Mouse (Mus musculus): ENCODE measurements at regions not wholly inside any gene's neighbourhood (a gene's known extent, or its start where the extent isn't known, plus 50 kb on each side); places are given as distances from the start of the nearest gene placed in this dataset.
A peak's percentile ranks its signal among the peaks of the same experiment; 100 is the strongest.

GRCm38 (mm10) chr11:65475821-65476540, 206.2 kb upstream of the Myocd start:
- Histone ChIP-seq H3K4me1 (peaks cover 15% of the 10 kb centered on the region), H3K4me2 (peak overlapping the region; percentile 18; the same call in 1 of the 2 replicates), H3K27ac (0 out of 2 replicates have a peak overlapping the region, but pooled peaks have one; percentile 1), H3K36me3 (no peaks in the 10 kb centered on the region), H3K9me3 (no peaks in the 10 kb centered on the region), H3K9ac (no peak overlapping the region), H3K4me3 (no peak overlapping the region), H3K27me3 (no peaks in the 10 kb centered on the region; the same call in 1 of the 2 replicates)
- peak; percentile 68; the same call in 1 of the 2 replicates for ATAC-seq (ENCODE audit: borderline replicate concordance, extremely low read depth, low FRiP score, low TSS enrichment)
- WGBS: 39% methylated on average over 18 of the region's 18 CpGs

DNA sequence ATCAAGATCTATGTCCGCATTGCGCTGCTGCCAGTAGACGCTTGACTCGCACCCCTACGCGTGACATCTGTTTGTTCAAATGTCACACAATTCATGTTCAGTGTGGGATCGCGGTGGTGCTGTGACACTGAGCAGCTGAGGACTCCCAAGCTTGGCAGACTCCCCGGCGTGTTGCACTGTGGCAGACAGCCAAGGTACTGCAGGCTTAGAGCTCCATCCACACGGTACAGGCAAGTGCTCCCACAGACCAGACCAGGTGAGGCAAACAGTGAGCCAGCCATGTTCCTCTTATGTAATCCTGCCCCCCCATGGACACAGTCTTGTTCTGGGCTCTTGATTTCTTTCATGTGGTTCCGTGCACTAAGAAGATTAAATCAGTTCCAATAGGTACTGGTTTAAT, 205.5 kb upstream of the Myocd start:
- H3K9ac ChIP-seq: no peak overlapping the region
- H3K9me3 ChIP-seq: no peaks in the 10 kb centered on the region
- no peaks in the 10 kb centered on the region; the same call in 1 of the 2 replicates for H3K27me3 ChIP-seq
- peaks cover 21% of the 10 kb centered on the region for H3K4me1 ChIP-seq
- WGBS: 45% methylated on average over 12 of the region's 12 CpGs
- H3K4me3 ChIP-seq: no peak overlapping the region
- H3K27ac ChIP-seq: no peak overlapping the region
- no peaks in the 10 kb centered on the region for H3K36me3 ChIP-seq
- peak; percentile 86 for ATAC-seq (ENCODE audit: borderline replicate concordance, extremely low read depth, low FRiP score, low TSS enrichment)
- no peak overlapping the region for H3K4me2 ChIP-seq

DNA sequence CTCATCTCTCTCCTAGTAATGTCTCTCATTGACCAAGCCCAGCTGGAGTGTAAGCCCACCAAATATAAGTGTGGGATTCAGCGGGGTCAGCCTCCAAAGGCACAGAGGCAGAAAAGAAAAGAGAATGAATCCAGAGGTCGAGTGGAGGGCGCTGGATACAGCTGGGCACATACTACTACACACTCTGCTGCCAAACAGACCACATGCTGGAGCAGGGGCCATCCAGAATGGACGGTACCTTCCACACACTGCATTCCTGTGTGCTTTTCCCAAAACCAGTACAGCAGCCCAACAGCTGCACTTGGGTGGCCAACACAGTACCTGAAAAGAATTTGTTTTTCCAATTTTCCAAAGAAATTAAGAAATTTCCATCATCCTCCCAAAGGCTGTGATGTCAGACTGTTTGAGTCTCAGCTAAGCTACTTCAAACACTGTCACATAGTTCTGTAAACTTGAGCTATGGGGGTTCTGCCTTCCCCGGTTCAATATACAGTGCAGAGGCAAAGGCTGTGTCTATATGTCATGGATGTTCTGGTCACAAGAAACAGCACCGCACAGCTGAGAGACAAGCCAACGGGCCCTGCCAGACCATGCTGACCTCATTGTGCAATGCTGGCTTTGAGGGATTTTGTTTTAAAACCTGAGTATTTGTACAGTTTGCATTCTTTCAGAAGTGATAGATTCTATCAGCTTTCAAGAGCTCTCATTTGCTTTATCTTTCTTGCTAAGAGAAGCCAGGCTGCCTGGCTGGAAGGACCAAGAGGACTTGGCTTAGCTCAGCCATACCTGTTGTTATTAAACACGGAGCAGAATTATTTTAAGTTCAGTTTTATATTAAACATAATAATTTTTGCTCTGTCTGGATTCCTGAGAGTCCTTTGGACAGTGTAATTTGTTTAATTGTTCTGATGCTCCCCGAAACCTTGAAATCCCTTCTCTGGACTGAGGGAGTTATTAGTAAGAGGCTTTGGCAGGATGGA, 200.3 kb upstream of the Myocd start:
- H3K27me3 ChIP-seq: no peaks in the 10 kb centered on the region; the same call in 1 of the 2 replicates
- no peaks in the 10 kb centered on the region for H3K36me3 ChIP-seq
- no peak overlapping the region for H3K4me2 ChIP-seq
- H3K4me1 ChIP-seq: peaks cover 17% of the 10 kb centered on the region
- WGBS: 37% methylated on average over 9 of the region's 9 CpGs
- peak overlapping the region; percentile 35 for H3K27ac ChIP-seq
- H3K9ac ChIP-seq: no peak overlapping the region
- H3K9me3 ChIP-seq: no peaks in the 10 kb centered on the region
- ATAC-seq (ENCODE audit: borderline replicate concordance, extremely low read depth, low FRiP score, low TSS enrichment): peak; percentile 76
- H3K4me3 ChIP-seq: no peak overlapping the region

DNA sequence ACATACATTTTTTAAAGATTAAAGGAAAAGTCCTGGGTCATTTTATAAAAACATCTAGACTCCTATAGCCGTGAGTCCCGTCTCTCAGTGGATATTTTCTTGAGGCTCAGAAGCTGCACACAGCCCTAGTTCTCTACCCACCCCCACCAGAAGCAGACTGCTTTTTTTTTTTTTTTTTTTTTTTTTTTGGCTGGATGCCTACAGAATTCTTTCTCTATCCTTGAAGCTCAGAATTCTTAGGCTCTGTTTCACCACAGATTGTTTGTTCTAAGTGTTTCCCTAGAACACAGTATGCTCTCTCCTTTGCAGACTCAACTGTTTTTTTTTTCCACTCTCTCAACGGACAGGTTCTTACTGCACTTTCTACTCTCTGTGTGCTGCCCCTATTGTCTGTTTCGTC, 191.3 kb upstream of the Myocd start:
- Histone ChIP-seq H3K9me3 (no peaks in the 10 kb centered on the region), H3K9ac (no peak overlapping the region), H3K4me2 (no peak overlapping the region), H3K4me1 (peaks cover 12% of the 10 kb centered on the region), H3K4me3 (no peak overlapping the region), H3K27ac (peak overlapping the region; percentile 58), H3K27me3 (no peaks in the 10 kb centered on the region), H3K36me3 (no peaks in the 10 kb centered on the region)
- peak; percentile 67 for ATAC-seq (ENCODE audit: borderline replicate concordance, extremely low read depth, low FRiP score, low TSS enrichment)
- WGBS: 18% methylated on average over 4 of the region's 4 CpGs

DNA sequence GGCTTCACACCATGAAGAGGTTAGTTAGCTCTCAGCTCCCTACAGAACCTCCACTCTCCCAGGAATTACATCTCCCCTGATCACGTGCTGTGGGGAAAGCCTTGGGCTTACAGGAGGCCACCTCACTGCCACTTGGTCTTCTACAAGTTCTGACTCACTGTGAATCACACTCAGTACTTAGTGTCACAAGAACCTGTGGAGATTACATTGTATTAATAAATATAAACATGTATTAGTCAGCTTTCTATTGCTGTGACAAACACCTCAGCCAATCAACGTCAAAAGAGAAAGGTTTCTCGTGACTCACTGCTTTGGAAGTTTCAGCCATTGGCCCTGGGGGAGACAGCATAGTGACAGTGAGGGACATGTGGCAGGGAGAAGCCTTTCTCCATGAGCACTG, 178.6 kb upstream of the Myocd start:
- Histone ChIP-seq H3K4me1 (no peaks in the 10 kb centered on the region), H3K27ac (no peak overlapping the region), H3K9me3 (no peaks in the 10 kb centered on the region), H3K4me2 (no peak overlapping the region), H3K9ac (no peak overlapping the region), H3K27me3 (no peaks in the 10 kb centered on the region), H3K4me3 (no peak overlapping the region), H3K36me3 (no peaks in the 10 kb centered on the region)
- no peak for ATAC-seq (ENCODE audit: borderline replicate concordance, extremely low read depth, low FRiP score, low TSS enrichment)
- 69% methylated on average over 3 of the region's 3 CpGs for WGBS

DNA sequence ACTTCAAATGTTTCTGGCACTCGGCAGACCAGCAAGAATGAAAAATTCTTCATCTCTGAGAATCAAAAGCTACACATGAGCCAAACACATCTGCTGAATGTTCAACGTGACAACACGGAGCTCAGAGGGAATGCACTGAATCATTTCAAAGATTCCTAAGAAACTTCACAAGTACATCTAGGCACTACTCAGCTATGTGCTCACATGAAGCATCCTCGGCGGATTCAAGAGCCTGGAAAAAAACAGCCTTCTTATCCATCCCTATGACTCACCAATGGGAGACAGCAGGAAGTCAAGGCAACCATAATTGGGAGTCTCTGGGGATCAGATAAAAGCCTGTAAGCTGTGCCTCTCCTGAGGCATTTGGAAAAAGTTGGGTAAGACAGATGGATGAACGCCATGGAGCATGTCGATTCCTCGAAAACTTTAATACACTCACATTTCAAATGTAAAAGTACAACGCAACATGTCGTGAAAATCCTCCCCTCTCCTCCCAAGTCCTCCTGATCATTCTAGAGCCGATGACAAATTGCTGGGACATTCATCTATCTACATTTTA, 173.8 kb upstream of the Myocd start:
- WGBS: 80% methylated on average over 11 of the region's 11 CpGs
- no peak overlapping the region for H3K9ac ChIP-seq
- H3K27me3 ChIP-seq: no peaks in the 10 kb centered on the region
- no peaks in the 10 kb centered on the region for H3K36me3 ChIP-seq
- H3K4me2 ChIP-seq: no peak overlapping the region
- no peak for ATAC-seq (ENCODE audit: borderline replicate concordance, extremely low read depth, low FRiP score, low TSS enrichment)
- no peaks in the 10 kb centered on the region for H3K4me1 ChIP-seq
- no peak overlapping the region for H3K4me3 ChIP-seq
- no peak overlapping the region for H3K27ac ChIP-seq
- H3K9me3 ChIP-seq: no peaks in the 10 kb centered on the region

GRCm38 (mm10) chr11:65435699-65436161, 165.9 kb upstream of the Myocd start:
- Histone ChIP-seq H3K4me3 (no peak overlapping the region), H3K4me2 (no peak overlapping the region), H3K27me3 (no peaks in the 10 kb centered on the region), H3K36me3 (no peaks in the 10 kb centered on the region), H3K27ac (no peak overlapping the region), H3K9ac (no peak overlapping the region), H3K4me1 (no peaks in the 10 kb centered on the region), H3K9me3 (no peaks in the 10 kb centered on the region)
- 47% methylated on average over 4 of the region's 4 CpGs for WGBS
- no peak; the same call in 1 of the 2 replicates for ATAC-seq (ENCODE audit: borderline replicate concordance, extremely low read depth, low FRiP score, low TSS enrichment)

DNA sequence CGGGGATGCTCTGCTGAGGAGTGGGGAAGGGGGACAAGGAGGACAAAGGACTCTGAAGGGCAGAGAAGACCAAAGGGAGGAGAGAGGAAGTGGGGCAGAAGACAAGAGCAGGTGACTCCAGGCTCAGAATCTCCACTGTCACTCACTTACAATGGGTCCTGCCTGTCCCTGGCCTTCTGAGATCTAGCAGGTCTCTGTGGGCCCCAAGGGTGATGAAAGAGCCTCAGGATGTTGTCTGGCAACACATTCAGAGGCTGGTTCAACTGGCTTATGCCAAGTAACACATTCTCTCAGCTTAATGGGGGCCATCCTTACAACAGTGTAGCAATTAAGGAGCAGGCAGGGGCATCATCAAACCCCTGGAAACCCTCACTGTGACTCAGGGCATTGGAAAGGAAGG, 152.1 kb upstream of the Myocd start:
- 0% methylated on average over 1 of the region's 1 CpGs for WGBS
- H3K27ac ChIP-seq: no peak overlapping the region
- no peak for ATAC-seq (ENCODE audit: borderline replicate concordance, extremely low read depth, low FRiP score, low TSS enrichment)
- H3K36me3 ChIP-seq: no peaks in the 10 kb centered on the region
- no peaks in the 10 kb centered on the region for H3K27me3 ChIP-seq
- no peak overlapping the region for H3K9ac ChIP-seq
- H3K4me3 ChIP-seq: no peak overlapping the region
- peaks cover 3% of the 10 kb centered on the region; the same call in 1 of the 2 replicates for H3K4me1 ChIP-seq
- no peaks in the 10 kb centered on the region for H3K9me3 ChIP-seq
- no peak overlapping the region for H3K4me2 ChIP-seq

DNA sequence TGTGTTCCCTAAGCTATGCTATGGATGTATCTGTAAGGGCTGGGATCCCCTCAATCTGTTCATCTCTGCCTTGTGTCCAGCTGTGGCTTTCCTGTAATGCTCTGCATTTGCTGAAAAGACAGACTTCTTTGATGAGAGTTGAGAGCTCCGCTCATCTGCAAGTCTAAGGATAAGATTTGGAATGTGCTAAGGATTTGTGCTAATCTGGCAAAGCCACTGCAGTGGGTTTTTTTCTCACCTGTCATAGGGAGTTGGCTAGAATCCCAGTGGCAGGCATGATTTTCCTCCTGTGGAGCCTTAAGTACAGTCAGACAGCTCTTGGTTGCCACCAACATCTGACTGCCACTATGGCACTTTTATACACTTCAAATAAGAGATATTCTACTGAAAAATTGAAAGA, 138.8 kb upstream of the Myocd start:
- 61% methylated on average over 1 of the region's 1 CpGs for WGBS
- H3K4me2 ChIP-seq: no peak overlapping the region
- H3K36me3 ChIP-seq: no peaks in the 10 kb centered on the region
- no peak overlapping the region for H3K27ac ChIP-seq
- 0 out of 2 replicates have a peak, but pooled peaks cover 2% of the 10 kb centered on the region for H3K4me1 ChIP-seq
- no peaks in the 10 kb centered on the region for H3K9me3 ChIP-seq
- no peak overlapping the region for H3K4me3 ChIP-seq
- no peaks in the 10 kb centered on the region for H3K27me3 ChIP-seq
- no peak overlapping the region for H3K9ac ChIP-seq
- no peak for ATAC-seq (ENCODE audit: borderline replicate concordance, extremely low read depth, low FRiP score, low TSS enrichment)

DNA sequence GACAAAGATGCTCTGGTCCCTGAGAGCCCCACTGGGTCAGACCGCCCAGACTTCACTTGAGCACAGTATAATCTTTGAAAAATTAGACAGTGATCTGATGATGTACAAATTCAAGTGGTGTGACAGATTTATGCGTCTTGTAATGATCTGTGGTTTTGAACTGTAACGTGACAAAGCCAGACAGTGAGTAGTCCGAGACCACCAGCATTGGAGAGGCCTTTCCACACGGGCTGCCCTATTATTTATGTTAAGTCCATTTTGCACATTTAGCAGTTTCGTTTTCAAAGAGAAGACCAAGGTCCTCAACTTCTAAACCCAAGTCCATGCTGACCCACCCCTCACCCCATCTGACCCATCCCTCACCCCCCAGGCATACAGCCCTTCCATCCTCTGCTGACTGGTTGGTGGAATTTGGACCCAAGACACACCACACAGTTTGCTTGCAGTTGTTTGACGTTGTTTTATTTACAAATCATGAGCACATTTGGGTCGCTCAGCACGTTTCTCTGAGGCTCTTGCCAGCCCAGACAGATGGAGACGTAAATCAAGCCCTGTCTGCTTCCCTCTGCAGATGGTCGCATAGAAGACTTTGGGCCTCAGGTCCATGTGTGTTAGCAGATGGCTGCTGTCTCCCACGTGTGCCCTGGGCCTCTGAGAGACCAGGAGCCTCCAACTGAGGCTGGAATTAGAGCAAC, 132.8 kb upstream of the Myocd start:
- H3K9ac ChIP-seq: no peak overlapping the region
- H3K4me1 ChIP-seq: 0 out of 2 replicates have a peak, but pooled peaks cover 2% of the 10 kb centered on the region
- ATAC-seq (ENCODE audit: borderline replicate concordance, extremely low read depth, low FRiP score, low TSS enrichment): peak; percentile 95
- 0 out of 2 replicates have a peak overlapping the region, but pooled peaks have one; percentile 33 for H3K27ac ChIP-seq
- no peaks in the 10 kb centered on the region for H3K36me3 ChIP-seq
- no peaks in the 10 kb centered on the region for H3K27me3 ChIP-seq
- no peak overlapping the region for H3K4me3 ChIP-seq
- WGBS: 37% methylated on average over 12 of the region's 12 CpGs
- no peaks in the 10 kb centered on the region for H3K9me3 ChIP-seq
- H3K4me2 ChIP-seq: no peak overlapping the region

- ATAC-seq (ENCODE audit: borderline replicate concordance, extremely low read depth, low FRiP score, low TSS enrichment): no peak
- Histone ChIP-seq H3K9me3 (no peaks in the 10 kb centered on the region), H3K4me1 (0 out of 2 replicates have a peak, but pooled peaks cover 6% of the 10 kb centered on the region), H3K4me2 (no peak overlapping the region), H3K4me3 (no peak overlapping the region), H3K9ac (no peak overlapping the region), H3K36me3 (no peaks in the 10 kb centered on the region), H3K27me3 (no peaks in the 10 kb centered on the region), H3K27ac (no peak overlapping the region)
- WGBS: 74% methylated on average over 3 of the region's 3 CpGs
These were observed 119.4 kb upstream of the Myocd start for GRCm38 (mm10) chr11:65389238-65389637.

All from lung, embryonic 15.5 days (tissue).